Mouse (Mus musculus): Measurements from ENCODE around the gene Gpr183. TPM values are rescaled to one million over a fixed set of nuclear protein-coding genes. Genes with fewer than 3 reads are reported as not detected.

Gene Gpr183
- polyA plus RNA-seq, 1 experiment from 2014 or later, result 1.5 TPM

- H3K4me3 ChIP-seq (ENCODE audit: low read depth, low read length), result no peak overlapping the region
- H3K4me1 ChIP-seq (ENCODE audit: control insufficient read depth, insufficient read depth, low read length), result peaks cover 12% of the 10 kb centered on the region
- 84% methylated on average over 8 of the region's 8 CpGs for WGBS (ENCODE audit: insufficient replicate concordance)
- H3K36me3 ChIP-seq (ENCODE audit: control insufficient read depth, insufficient read depth, low read length), result peaks cover 5% of the 10 kb centered on the region; the same call in 1 of the 2 replicates
- H3K27me3 ChIP-seq (ENCODE audit: control insufficient read depth, insufficient read depth, low read length), result no peaks in the 10 kb centered on the region
- no peak overlapping the region for H3K4me2 ChIP-seq
- ATAC-seq (replicated peaks; ENCODE audit: insufficient number of reproducible peaks, low FRiP score, low TSS enrichment), result no peak
- H3K27ac ChIP-seq (ENCODE audit: low read depth, low read length), result no peak overlapping the region
- no peaks in the 10 kb centered on the region for H3K9me3 ChIP-seq (replicated peaks; ENCODE audit: control insufficient read depth, low read length)
- H3K9ac ChIP-seq (ENCODE audit: low read depth, low read length), result no peak overlapping the region
These were observed 58.5 kb downstream of the Gpr183 start for GRCm38 (mm10) chr14:121906341-121906991.

GRCm38 (mm10) chr14:121904754-121905153 is 60.2 kb downstream of the Gpr183 start:
- Histone ChIP-seq H3K4me1 (ENCODE audit: control insufficient read depth, insufficient read depth, low read length) (peaks cover 13% of the 10 kb centered on the region), H3K4me3 (ENCODE audit: low read depth, low read length) (no peak overlapping the region), H3K9me3 (replicated peaks; ENCODE audit: control insufficient read depth, low read length) (no peaks in the 10 kb centered on the region), H3K9ac (ENCODE audit: low read depth, low read length) (no peak overlapping the region), H3K27ac (ENCODE audit: low read depth, low read length) (no peak overlapping the region), H3K4me2 (no peak overlapping the region), H3K27me3 (ENCODE audit: control insufficient read depth, insufficient read depth, low read length) (no peaks in the 10 kb centered on the region), H3K36me3 (ENCODE audit: control insufficient read depth, insufficient read depth, low read length) (peaks cover 5% of the 10 kb centered on the region; the same call in 1 of the 2 replicates)
- ATAC-seq (replicated peaks; ENCODE audit: insufficient number of reproducible peaks, low FRiP score, low TSS enrichment), result no peak
- WGBS (ENCODE audit: insufficient replicate concordance), result 12% methylated on average over 3 of the region's 3 CpGs

GRCm38 (mm10) chr14:121903381-121903876 is 61.6 kb downstream of the Gpr183 start:
- Histone ChIP-seq H3K4me3 (ENCODE audit: low read depth, low read length) (no peak overlapping the region), H3K9me3 (replicated peaks; ENCODE audit: control insufficient read depth, low read length) (no peaks in the 10 kb centered on the region), H3K27ac (ENCODE audit: low read depth, low read length) (no peak overlapping the region), H3K4me2 (no peak overlapping the region), H3K36me3 (ENCODE audit: control insufficient read depth, insufficient read depth, low read length) (peaks cover 2% of the 10 kb centered on the region; the same call in 1 of the 2 replicates), H3K4me1 (ENCODE audit: control insufficient read depth, insufficient read depth, low read length) (peaks cover 25% of the 10 kb centered on the region), H3K9ac (ENCODE audit: low read depth, low read length) (no peak overlapping the region), H3K27me3 (ENCODE audit: control insufficient read depth, insufficient read depth, low read length) (no peaks in the 10 kb centered on the region)
- WGBS (ENCODE audit: insufficient replicate concordance), result 84% methylated on average over 7 of the region's 7 CpGs
- ATAC-seq (replicated peaks; ENCODE audit: insufficient number of reproducible peaks, low FRiP score, low TSS enrichment), result no peak

Other genes starting within 250 kb of the Gpr183 start
- 6.7 and 7.0 TPM in 2 replicates for gene Dock9, start 167.4 kb downstream of the Gpr183 start, polyA plus RNA-seq (2014; fragmentation: Nextera tagmentation; extraction: Ambion mirVana)
- 63.4 and 69.5 TPM in 2 replicates for gene Ubac2, start 86.6 kb downstream of the Gpr183 start, polyA plus RNA-seq (2014; fragmentation: Nextera tagmentation; extraction: Ambion mirVana)
- 0.20 and 0.42 TPM in 2 replicates for gene Gpr18, start 49.4 kb downstream of the Gpr183 start, polyA plus RNA-seq (2014; fragmentation: Nextera tagmentation; extraction: Ambion mirVana)
- not detected in 2 replicates for gene Timm8a2, start 69.5 kb upstream of the Gpr183 start, polyA plus RNA-seq (2014; fragmentation: Nextera tagmentation; extraction: Ambion mirVana)
- gene Tm9sf2, start 141.8 kb upstream of the Gpr183 start, polyA plus RNA-seq (2014; fragmentation: Nextera tagmentation; extraction: Ambion mirVana), result 111 and 136 TPM in 2 replicates
- gene Clybl, start 216.5 kb upstream of the Gpr183 start, polyA plus RNA-seq (2014; fragmentation: Nextera tagmentation; extraction: Ambion mirVana), result 73.9 and 76.8 TPM in 2 replicates

All from heart, embryonic 11.5 days (tissue).